Mouse (Mus musculus): ENCODE measurements around the gene Itgb5.

GRCm38 (mm10) chr16:33829301-33829831, at the start of gene Itgb5:
- TF ChIP-seq E2F4 (IDR thresholded peaks at IDR 0.05; ENCODE audit: insufficient replicate concordance, low read depth, low read length) (no peak), CTCF (conservative IDR thresholded peaks at IDR 0.05 in 1 of 2, IDR thresholded peaks at IDR 0.05 in 1 of 2; ENCODE audit: low read depth in 2 of 2, low read length in 2 of 2) (no peak), KAT2A (IDR thresholded peaks at IDR 0.05; ENCODE audit: insufficient replicate concordance, low read length) (no peak), POLR2A (IDR thresholded peaks at IDR 0.05; ENCODE audit: low read depth, low read length) (no peak; the same call in 1 of the 2 replicates), CHD2 (IDR thresholded peaks at IDR 0.05; ENCODE audit: low read length) (no peak), SMC3 (IDR thresholded peaks at IDR 0.05; ENCODE audit: low read depth, low read length) (no peak), EP300 (IDR thresholded peaks at IDR 0.05; ENCODE audit: low read length) (no peak)

Data from CH12.LX (cell line).